Mouse (Mus musculus): ENCODE data around the gene Hvcn1.

DNA sequence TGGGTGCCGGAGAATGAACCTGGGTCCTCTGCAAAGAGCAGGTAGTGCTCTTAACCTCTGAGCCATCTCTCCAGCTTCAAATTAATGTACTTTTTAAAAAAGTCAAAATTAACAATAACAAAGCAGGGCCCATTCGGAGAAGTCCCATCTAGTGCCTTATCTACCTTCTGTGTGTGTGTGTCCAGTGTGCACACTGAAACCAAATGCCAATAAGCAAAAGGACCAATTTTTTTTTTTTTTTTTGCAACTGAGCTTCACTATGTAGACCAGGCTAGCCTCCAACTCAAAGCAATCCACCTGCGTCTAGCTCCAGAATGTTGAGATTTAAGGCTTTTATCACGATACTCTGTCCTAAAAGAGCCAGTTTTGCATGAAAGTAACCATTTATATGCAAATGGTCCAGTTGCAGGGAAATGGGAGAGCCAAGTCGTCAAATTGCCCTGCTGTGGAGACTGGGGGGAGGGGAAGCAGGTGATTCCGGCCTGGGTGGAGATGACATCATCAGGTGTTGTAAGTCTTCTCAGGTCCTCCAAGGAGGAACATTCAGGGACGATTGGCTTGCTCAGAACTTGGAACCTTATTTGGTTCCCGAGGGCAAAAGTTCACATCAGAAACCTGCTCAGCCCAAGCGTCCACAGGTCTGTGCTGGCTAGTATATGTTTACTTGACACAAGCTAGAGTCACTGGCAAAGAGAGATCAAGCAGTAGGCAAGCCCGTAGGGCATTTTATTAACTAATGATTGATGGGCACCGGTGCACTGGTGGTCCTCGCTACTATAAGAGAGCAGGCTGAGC lies 15.1 kb upstream of the Hvcn1 start:
- TF ChIP-seq POLR2A (IDR thresholded peaks at IDR 0.05; ENCODE audit: borderline replicate concordance, low read depth, low read length) (no peak), CTCF (IDR thresholded peaks at IDR 0.05; ENCODE audit: low read depth, low read length) (no peak)
